Mouse (Mus musculus): ENCODE measurements around the gene Fam111a. TPM values are rescaled to one million over a fixed set of nuclear protein-coding genes. Genes with fewer than 3 reads are reported as not detected.

The Fam111a gene
- polyA plus RNA-seq, 1 experiment, result 1.4 TPM

DNA sequence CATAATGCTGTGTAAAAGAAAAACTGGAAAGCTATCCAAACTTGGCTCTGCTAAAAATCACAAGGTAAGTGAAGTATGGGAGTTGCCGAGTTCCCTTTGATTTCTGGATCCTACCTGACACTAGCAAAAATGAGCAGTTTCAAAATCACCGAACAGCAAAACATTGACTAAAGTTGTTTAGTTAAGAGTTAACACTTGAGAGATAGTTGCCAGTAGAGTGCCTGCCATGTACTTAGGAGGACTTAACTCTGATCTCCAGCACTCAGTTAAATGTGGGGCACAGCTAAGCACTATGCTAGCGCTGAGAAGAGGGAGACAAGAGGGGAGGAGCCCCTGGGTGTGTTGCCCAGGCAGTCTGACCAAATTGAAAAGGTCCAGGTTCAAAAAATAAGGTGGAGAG, 53.1 kb downstream of the Fam111a start:
- Histone ChIP-seq H3K4me1 (ENCODE audit: control insufficient read depth, insufficient read depth, low read length) (no peaks in the 10 kb centered on the region; the same call in 1 of the 2 replicates), H3K4me3 (ENCODE audit: insufficient read depth, low read length) (no peak overlapping the region), H3K27ac (ENCODE audit: insufficient read depth, low read length) (no peak overlapping the region)
- TF ChIP-seq POLR2A (IDR thresholded peaks at IDR 0.05; ENCODE audit: extremely low read depth, insufficient read depth, low read length) (no peak), CTCF (IDR thresholded peaks at IDR 0.05; ENCODE audit: extremely low read depth, insufficient read depth, low read length) (no peak)

GRCm38 (mm10) chr19:12599674-12600073, 54.1 kb downstream of the Fam111a start, which contains the start of gene Gm4952:
Gm4952 (plus strand) TSS chr19:12599974.
- Histone ChIP-seq H3K4me1 (ENCODE audit: control insufficient read depth, insufficient read depth, low read length) (no peaks in the 10 kb centered on the region; the same call in 1 of the 2 replicates), H3K4me3 (ENCODE audit: insufficient read depth, low read length) (no peak within 1 kb of the TSS), H3K27ac (ENCODE audit: insufficient read depth, low read length) (no peak within 1 kb of the TSS)
- TF ChIP-seq POLR2A (IDR thresholded peaks at IDR 0.05; ENCODE audit: extremely low read depth, insufficient read depth, low read length), result no peak

DNA sequence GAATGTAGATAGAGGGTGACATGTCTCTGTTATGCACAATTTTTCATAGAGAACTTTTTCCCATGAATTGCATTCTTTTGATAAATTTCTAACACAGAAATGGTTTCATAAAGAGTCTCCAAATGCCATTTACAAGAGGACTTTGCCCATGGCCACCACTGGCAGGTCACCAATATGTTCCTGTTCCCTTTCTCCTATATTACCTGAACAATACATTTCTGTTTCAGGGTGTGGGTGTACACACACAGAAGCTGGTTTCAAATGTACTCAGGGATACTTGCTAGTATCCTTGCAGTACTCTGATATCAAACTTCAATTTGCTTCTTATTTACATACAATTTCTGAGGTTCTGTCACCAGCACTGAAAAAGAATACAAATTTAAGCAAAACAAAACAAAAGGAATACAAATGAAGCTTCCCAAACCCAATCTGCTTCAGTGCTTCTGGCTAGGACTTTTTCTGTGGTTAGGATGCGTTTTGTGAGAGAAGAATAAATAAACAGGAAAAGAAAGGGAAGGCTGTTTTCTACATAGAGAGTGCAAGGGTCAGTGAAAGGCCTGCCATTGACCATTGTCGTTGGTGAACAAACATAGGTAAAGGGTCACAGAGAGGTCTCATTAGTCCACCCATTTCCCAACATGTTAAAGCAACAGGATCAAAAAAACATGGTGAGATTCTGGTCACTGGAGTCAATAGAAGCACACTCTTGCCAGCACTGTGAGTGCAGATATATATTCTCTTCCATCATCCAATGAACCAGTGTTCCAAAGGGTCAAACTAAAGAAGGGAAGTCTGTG, 55.3 kb downstream of the Fam111a start:
- Histone ChIP-seq H3K27ac (ENCODE audit: insufficient read depth, low read length) (no peak overlapping the region), H3K4me1 (ENCODE audit: control insufficient read depth, insufficient read depth, low read length) (no peaks in the 10 kb centered on the region; the same call in 1 of the 2 replicates), H3K4me3 (ENCODE audit: insufficient read depth, low read length) (no peak overlapping the region)
- no peak for TF ChIP-seq CTCF (IDR thresholded peaks at IDR 0.05; ENCODE audit: extremely low read depth, insufficient read depth, low read length)

DNA sequence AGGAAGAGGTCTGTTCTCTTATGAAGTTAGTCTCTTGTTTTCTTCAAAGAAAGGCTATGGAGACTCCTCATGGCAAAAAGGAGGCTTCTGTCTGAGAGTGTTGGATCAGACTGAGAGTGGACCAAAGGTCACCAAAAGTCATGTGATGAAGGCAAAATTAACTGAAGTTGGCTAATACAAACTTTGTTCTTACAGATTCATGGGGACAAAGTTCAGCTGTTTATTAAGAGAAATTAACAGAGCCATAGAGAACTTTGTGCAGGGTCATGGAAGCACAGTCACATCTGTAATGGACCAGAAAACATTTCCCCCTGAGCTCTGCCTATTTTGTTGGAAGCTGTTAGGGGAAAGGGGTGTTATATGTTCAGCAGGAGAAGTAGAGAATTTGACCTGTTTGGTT, 62.8 kb downstream of the Fam111a start:
- Histone ChIP-seq H3K4me1 (ENCODE audit: control insufficient read depth, insufficient read depth, low read length) (no peaks in the 10 kb centered on the region), H3K27ac (ENCODE audit: insufficient read depth, low read length) (no peak overlapping the region)
- TF ChIP-seq POLR2A (IDR thresholded peaks at IDR 0.05; ENCODE audit: extremely low read depth, insufficient read depth, low read length), result no peak
- no peak for TF ChIP-seq CTCF (IDR thresholded peaks at IDR 0.05; ENCODE audit: extremely low read depth, insufficient read depth, low read length)

GRCm38 (mm10) chr19:12613646-12614045, 68.1 kb downstream of the Fam111a start:
- H3K4me3 ChIP-seq (ENCODE audit: insufficient read depth, low read length), result no peak overlapping the region
- no peaks in the 10 kb centered on the region for H3K4me1 ChIP-seq (ENCODE audit: control insufficient read depth, insufficient read depth, low read length)
- no peak overlapping the region for H3K27ac ChIP-seq (ENCODE audit: insufficient read depth, low read length)
- TF ChIP-seq CTCF (IDR thresholded peaks at IDR 0.05; ENCODE audit: extremely low read depth, insufficient read depth, low read length) (no peak), POLR2A (IDR thresholded peaks at IDR 0.05; ENCODE audit: extremely low read depth, insufficient read depth, low read length) (no peak)

More for the DNA sequence above, 62.8 kb downstream of the Fam111a start:
- no peak overlapping the region for H3K4me3 ChIP-seq (ENCODE audit: insufficient read depth, low read length)

- Histone ChIP-seq H3K27ac (ENCODE audit: insufficient read depth, low read length) (no peak within 1 kb of the TSS), H3K4me3 (ENCODE audit: insufficient read depth, low read length) (no peak within 1 kb of the TSS), H3K4me1 (ENCODE audit: control insufficient read depth, insufficient read depth, low read length) (no peaks in the 10 kb centered on the region)
- no peak for TF ChIP-seq CTCF (IDR thresholded peaks at IDR 0.05; ENCODE audit: extremely low read depth, insufficient read depth, low read length)
- no peak for TF ChIP-seq POLR2A (IDR thresholded peaks at IDR 0.05; ENCODE audit: extremely low read depth, insufficient read depth, low read length)
Measured at GRCm38 (mm10) chr19:12633176-12633575, 87.6 kb downstream of the Fam111a start, which contains the start of gene Glyat. Glyat (plus strand) TSS chr19:12633308.

DNA sequence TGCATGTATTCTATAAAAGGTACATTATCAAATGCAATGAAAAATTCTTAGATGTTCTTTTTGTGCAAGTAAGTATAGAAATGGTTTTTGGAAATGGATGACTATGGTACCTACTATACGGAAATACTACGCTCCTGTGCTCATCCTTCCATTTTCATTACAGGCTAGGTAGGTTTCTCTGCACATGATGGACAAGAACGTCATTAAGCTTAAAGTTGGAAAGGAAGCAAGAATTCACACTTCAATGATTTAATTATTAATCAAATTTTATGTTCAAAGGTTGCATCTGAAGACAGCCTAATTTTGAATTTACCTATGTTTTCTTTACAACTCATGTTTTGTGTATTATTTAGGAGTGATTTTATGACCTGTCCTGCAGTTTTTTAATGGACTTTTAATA, 88.7 kb downstream of the Fam111a start:
- TF ChIP-seq POLR2A (IDR thresholded peaks at IDR 0.05; ENCODE audit: extremely low read depth, insufficient read depth, low read length) (no peak), CTCF (IDR thresholded peaks at IDR 0.05; ENCODE audit: extremely low read depth, insufficient read depth, low read length) (no peak)
- Histone ChIP-seq H3K27ac (ENCODE audit: insufficient read depth, low read length) (no peak overlapping the region), H3K4me1 (ENCODE audit: control insufficient read depth, insufficient read depth, low read length) (no peaks in the 10 kb centered on the region), H3K4me3 (ENCODE audit: insufficient read depth, low read length) (no peak overlapping the region)

DNA sequence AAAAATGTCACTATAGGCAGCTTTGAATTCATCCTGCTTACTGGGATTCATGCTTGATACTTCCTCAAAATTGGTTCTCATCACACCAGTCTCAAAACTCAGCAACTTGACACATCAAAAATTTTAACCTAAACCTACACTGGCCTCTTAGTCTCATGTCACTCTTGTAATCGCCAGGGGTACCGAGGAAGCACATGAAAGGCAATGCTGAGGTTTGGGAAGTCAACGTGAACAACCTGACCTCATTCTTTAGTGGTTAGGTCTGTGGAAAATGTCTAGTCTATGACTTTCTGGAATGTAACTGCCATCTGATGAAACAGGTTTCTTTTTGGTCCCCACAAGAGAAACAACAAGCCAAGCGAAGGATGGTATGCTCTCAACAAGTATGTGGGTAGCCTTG, 89.4 kb downstream of the Fam111a start:
- H3K27ac ChIP-seq (ENCODE audit: insufficient read depth, low read length), result no peak overlapping the region
- TF ChIP-seq POLR2A (IDR thresholded peaks at IDR 0.05; ENCODE audit: extremely low read depth, insufficient read depth, low read length), result no peak
- TF ChIP-seq CTCF (IDR thresholded peaks at IDR 0.05; ENCODE audit: extremely low read depth, insufficient read depth, low read length), result no peak
- H3K4me1 ChIP-seq (ENCODE audit: control insufficient read depth, insufficient read depth, low read length), result no peaks in the 10 kb centered on the region
- no peak overlapping the region for H3K4me3 ChIP-seq (ENCODE audit: insufficient read depth, low read length)

- Histone ChIP-seq H3K4me3 (ENCODE audit: insufficient read depth, low read length) (no peak overlapping the region), H3K4me1 (ENCODE audit: control insufficient read depth, insufficient read depth, low read length) (no peaks in the 10 kb centered on the region), H3K27ac (ENCODE audit: insufficient read depth, low read length) (no peak overlapping the region)
- TF ChIP-seq POLR2A (IDR thresholded peaks at IDR 0.05; ENCODE audit: extremely low read depth, insufficient read depth, low read length) (no peak), CTCF (IDR thresholded peaks at IDR 0.05; ENCODE audit: extremely low read depth, insufficient read depth, low read length) (no peak)
Measured at GRCm38 (mm10) chr19:12636863-12637262, 91.3 kb downstream of the Fam111a start.

DNA sequence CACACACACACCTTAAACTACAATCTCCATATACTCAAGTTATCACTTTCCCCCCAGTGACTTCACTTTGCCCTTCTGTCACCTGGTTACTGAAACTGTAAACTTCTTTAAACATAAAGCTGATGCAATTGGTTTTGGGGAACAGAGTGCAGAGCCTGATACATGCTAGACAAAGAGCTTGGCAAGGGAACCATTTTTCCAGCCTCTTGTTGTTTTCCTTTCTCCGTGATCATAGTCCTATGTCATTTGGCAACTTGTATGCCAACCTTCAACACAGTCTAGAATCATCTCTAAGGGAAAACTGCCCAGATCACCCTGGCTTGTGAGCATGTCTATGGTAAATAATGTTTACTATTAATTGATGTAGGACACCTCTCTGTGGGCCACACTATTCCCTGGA, 92.5 kb downstream of the Fam111a start:
- TF ChIP-seq POLR2A (IDR thresholded peaks at IDR 0.05; ENCODE audit: extremely low read depth, insufficient read depth, low read length), result no peak
- TF ChIP-seq CTCF (IDR thresholded peaks at IDR 0.05; ENCODE audit: extremely low read depth, insufficient read depth, low read length), result no peak
- Histone ChIP-seq H3K4me3 (ENCODE audit: insufficient read depth, low read length) (no peak overlapping the region), H3K27ac (ENCODE audit: insufficient read depth, low read length) (no peak overlapping the region), H3K4me1 (ENCODE audit: control insufficient read depth, insufficient read depth, low read length) (no peaks in the 10 kb centered on the region)

Other genes with a start within 250 kb of the Fam111a start
- gene Olfr1436, start 246.6 kb upstream of the Fam111a start, polyA plus RNA-seq (2012; rRNA removed), result not detected in 2 replicates
- gene Olfr1437, start 220.6 kb upstream of the Fam111a start, polyA plus RNA-seq (2012; rRNA removed), result 0.06 TPM in 1 of 2 replicates, not detected in the other
- gene Olfr1438-ps1, start 209.8 kb upstream of the Fam111a start, polyA plus RNA-seq (2012; rRNA removed), result 0.02 TPM in 1 of 2 replicates, not detected in the other
- gene Olfr1440, start 158.5 kb upstream of the Fam111a start, polyA plus RNA-seq (2012; rRNA removed), result not detected in 2 replicates
- not detected in 2 replicates for gene Olfr1441, start 128.3 kb upstream of the Fam111a start, polyA plus RNA-seq (2012; rRNA removed)
- 0.02 TPM in 1 of 2 replicates, not detected in the other for gene Pfpl, start 117.8 kb upstream of the Fam111a start, polyA plus RNA-seq (2012; rRNA removed)
- 11.9 and 13.0 TPM in 2 replicates for gene Mpeg1, start 85.0 kb upstream of the Fam111a start, polyA plus RNA-seq (2012; rRNA removed)
- gene Dtx4, start 44.3 kb upstream of the Fam111a start, polyA plus RNA-seq (2012; rRNA removed), result 20.8 and 23.2 TPM in 2 replicates
- 0.10 and 0.26 TPM in 2 replicates for gene Gm4952, start 54.2 kb downstream of the Fam111a start, polyA plus RNA-seq (2012; rRNA removed)
- not detected in 2 replicates for gene Glyat, start 87.6 kb downstream of the Fam111a start, polyA plus RNA-seq (2012; rRNA removed)
- gene Olfr1442, start 124.7 kb downstream of the Fam111a start, polyA plus RNA-seq (2012; rRNA removed), result not detected in 2 replicates
- not detected in 2 replicates for gene Olfr1443, start 132.4 kb downstream of the Fam111a start, polyA plus RNA-seq (2012; rRNA removed)
- not detected in 2 replicates for gene Keg1, start 150.0 kb downstream of the Fam111a start, polyA plus RNA-seq (2012; rRNA removed)
- 2.1 and 3.2 TPM in 2 replicates for gene Cntf, start 219.9 kb downstream of the Fam111a start, polyA plus RNA-seq (2012; rRNA removed)